Mouse (Mus musculus): ENCODE measurements around the gene Olfr1233. TPM values are rescaled to one million over a fixed set of nuclear protein-coding genes. Genes with fewer than 3 reads are reported as not detected.

The Olfr1233 gene
- polyA plus RNA-seq (2015; fragmentation: Nextera tagmentation; extraction: Ambion mirVana): not detected in 2 replicates

DNA sequence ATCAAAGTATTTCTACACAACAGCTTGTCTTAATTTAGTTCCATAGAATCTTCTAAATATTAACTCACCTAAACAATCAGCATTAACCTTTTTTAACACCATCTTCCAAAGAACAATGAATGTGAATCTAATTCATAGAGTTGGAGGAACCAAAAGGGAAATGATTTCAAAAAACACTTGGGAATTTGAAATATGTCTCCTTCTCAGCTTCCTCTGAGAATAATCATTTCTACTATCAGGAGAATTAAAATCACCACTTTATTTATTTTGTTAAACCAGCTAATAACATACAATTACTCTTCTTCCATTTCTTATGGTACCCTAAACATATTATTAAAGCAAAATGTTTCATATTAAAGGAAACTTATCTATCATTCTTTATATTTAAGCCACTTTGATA, at the start of gene Olfr1233:
Gene Olfr1233 (minus strand): TSS at position 101 of the 400 bp plus-strand sequence.
- no peak within 1 kb of the TSS for H3K9ac ChIP-seq

DNA sequence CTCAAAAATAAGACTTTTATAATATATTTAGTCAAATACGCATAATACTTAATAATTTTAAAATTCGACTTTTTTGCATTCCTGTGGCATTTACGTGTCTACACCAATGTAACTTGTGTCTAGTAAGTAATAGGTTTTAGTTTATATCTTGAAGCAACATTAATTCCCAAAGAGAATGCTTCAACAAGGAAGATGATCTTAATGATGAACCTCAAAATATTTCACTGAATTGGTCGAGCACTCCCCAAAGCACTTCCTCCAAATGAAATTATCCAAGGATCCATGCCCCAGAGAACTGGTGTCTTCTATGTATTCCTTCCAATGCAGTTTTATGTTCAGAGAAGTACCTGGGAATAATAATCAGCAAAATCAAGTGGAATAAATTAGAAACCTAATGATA, 22.6 kb upstream of the Olfr1233 start, which contains the start of gene Olfr1234:
Gene Olfr1234 (minus strand): TSS at position 101 of the 400 bp plus-strand sequence.
- 91% methylated on average over 4 of the region's 4 CpGs for WGBS
- H3K36me3 ChIP-seq: no peaks in the 10 kb centered on the region
- H3K27ac ChIP-seq: no peak within 1 kb of the TSS
- H3K4me2 ChIP-seq (replicated peaks): no peak within 1 kb of the TSS
- no peaks in the 10 kb centered on the region for H3K4me1 ChIP-seq (replicated peaks)
- no peak within 1 kb of the TSS for H3K9ac ChIP-seq
- H3K27me3 ChIP-seq (replicated peaks): no peaks in the 10 kb centered on the region
- no peak within 1 kb of the TSS for H3K4me3 ChIP-seq (replicated peaks)
- no peaks in the 10 kb centered on the region for H3K9me3 ChIP-seq
- no peak for ATAC-seq

More for the DNA sequence above, at the start of gene Olfr1233:
- no peaks in the 10 kb centered on the region for H3K27me3 ChIP-seq (replicated peaks)
- no peaks in the 10 kb centered on the region for H3K36me3 ChIP-seq
- H3K4me1 ChIP-seq (replicated peaks): no peaks in the 10 kb centered on the region
- no peak within 1 kb of the TSS for H3K4me2 ChIP-seq (replicated peaks)
- H3K4me3 ChIP-seq (replicated peaks): no peak within 1 kb of the TSS
- no peak for ATAC-seq
- H3K9me3 ChIP-seq: no peaks in the 10 kb centered on the region
- H3K27ac ChIP-seq: no peak within 1 kb of the TSS

DNA sequence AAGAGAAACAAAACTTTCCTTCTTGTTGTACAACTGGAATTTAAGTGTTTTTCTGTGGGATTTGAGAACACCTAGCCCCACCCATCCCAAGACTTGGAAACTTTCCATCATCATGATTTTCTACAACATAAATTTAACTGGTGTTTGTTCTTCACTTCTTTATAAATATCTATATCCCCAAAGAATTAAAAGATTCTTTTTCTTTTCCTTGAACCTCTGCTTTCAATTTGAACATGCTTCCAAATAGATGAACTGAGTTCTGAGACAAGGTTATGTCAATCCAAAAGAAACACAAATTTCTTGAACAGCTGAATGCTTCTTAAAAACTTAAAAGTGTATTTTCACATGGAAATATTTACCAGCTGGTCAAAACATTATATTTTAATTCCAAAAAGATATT, 12.6 kb downstream of the Olfr1233 start, which contains the start of gene Olfr1232:
Gene Olfr1232 (minus strand): TSS at position 101 of the 400 bp plus-strand sequence.
- Histone ChIP-seq H3K4me3 (replicated peaks) (no peak within 1 kb of the TSS), H3K4me1 (replicated peaks) (no peaks in the 10 kb centered on the region), H3K9ac (no peak within 1 kb of the TSS), H3K27ac (no peak within 1 kb of the TSS), H3K4me2 (replicated peaks) (no peak within 1 kb of the TSS), H3K27me3 (replicated peaks) (no peaks in the 10 kb centered on the region), H3K9me3 (no peaks in the 10 kb centered on the region), H3K36me3 (no peaks in the 10 kb centered on the region)
- ATAC-seq: no peak

DNA sequence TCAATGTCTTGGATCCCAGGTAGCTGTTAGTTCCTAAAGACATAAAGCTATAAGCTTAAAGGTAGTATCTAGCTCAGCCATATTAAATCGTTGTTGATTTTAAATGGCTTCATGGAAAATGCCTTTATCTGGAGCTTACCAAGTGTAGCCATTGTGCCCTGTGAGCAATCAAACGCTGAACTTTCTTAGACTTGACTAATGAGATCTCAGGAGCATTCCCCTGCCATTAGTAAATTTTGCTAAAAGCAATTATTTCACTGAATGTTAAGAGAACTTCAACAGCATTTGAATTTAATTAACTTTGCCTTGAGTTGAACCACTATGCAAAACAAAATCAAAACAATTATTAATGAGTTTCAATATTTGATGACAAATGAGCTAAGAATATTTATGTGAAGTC, 35.2 kb downstream of the Olfr1233 start, which contains the start of gene Olfr1231:
Gene Olfr1231 (minus strand): TSS at position 101 of the 400 bp plus-strand sequence.
- Histone ChIP-seq H3K4me3 (replicated peaks) (no peak within 1 kb of the TSS), H3K27ac (no peak within 1 kb of the TSS), H3K9me3 (no peaks in the 10 kb centered on the region), H3K27me3 (replicated peaks) (no peaks in the 10 kb centered on the region), H3K4me2 (replicated peaks) (no peak within 1 kb of the TSS), H3K36me3 (no peaks in the 10 kb centered on the region), H3K4me1 (replicated peaks) (no peaks in the 10 kb centered on the region), H3K9ac (no peak within 1 kb of the TSS)
- 77% methylated on average over 2 of the region's 2 CpGs for WGBS
- ATAC-seq: no peak

DNA sequence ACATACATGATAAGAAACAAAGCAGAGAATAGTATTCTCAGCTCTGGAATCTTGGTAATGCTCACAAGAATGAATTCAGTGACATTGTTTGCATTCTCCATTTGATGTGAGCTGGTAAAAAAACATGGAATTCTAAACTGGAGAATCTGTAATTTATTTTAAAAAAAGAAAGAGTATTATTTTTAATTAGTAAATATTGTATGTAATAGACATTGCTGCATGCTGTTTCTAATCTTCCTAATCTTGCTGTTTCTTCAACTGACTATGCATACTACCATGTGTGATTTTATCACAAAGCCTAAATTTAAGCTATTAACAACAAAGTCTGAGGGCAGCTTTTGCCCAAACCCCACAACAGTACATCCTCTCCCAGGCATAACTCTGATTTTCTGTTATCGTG, 45.0 kb downstream of the Olfr1233 start, which contains the start of gene Olfr1230:
Gene Olfr1230 (minus strand): TSS at position 101 of the 400 bp plus-strand sequence.
- no peaks in the 10 kb centered on the region for H3K9me3 ChIP-seq
- H3K27me3 ChIP-seq (replicated peaks): no peaks in the 10 kb centered on the region
- H3K4me3 ChIP-seq (replicated peaks): no peak within 1 kb of the TSS
- no peak within 1 kb of the TSS for H3K9ac ChIP-seq
- WGBS: 67% methylated on average over 1 of the region's 1 CpGs
- no peaks in the 10 kb centered on the region for H3K36me3 ChIP-seq
- ATAC-seq: no peak
- no peaks in the 10 kb centered on the region for H3K4me1 ChIP-seq (replicated peaks)
- H3K4me2 ChIP-seq (replicated peaks): no peak within 1 kb of the TSS
- no peak within 1 kb of the TSS for H3K27ac ChIP-seq

DNA sequence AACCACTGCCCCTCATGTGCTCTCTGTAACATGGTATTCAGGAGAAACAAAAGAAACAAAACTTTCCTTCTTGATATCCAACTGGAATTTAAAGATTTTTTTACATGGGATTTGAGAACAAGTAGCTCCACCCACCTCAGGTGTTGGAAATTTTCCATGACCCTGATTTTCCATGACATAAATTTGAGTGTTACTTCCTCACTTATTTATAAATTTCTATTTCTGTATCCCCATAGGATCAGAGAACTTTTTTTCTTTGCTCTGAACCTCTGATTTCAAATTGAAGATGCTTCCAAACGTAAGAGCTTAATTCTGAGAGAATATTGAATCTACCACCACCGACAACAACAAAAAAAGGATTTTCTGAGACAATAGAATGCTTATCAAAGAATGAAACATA, 54.3 kb downstream of the Olfr1233 start, which contains the start of gene Olfr1229:
Gene Olfr1229 (minus strand): TSS at position 101 of the 400 bp plus-strand sequence.
- Histone ChIP-seq H3K4me2 (replicated peaks) (no peak within 1 kb of the TSS), H3K36me3 (no peaks in the 10 kb centered on the region), H3K4me3 (replicated peaks) (no peak within 1 kb of the TSS), H3K27ac (no peak within 1 kb of the TSS), H3K27me3 (replicated peaks) (no peaks in the 10 kb centered on the region), H3K4me1 (replicated peaks) (no peaks in the 10 kb centered on the region), H3K9me3 (no peaks in the 10 kb centered on the region), H3K9ac (no peak within 1 kb of the TSS)
- ATAC-seq: no peak
- WGBS: 73% methylated on average over 2 of the region's 2 CpGs

Other genes starting within 250 kb of the Olfr1233 start
- not detected in 2 replicates for gene Olfr1220, start 235.6 kb downstream of the Olfr1233 start, polyA plus RNA-seq (2015; fragmentation: Nextera tagmentation; extraction: Ambion mirVana)
- gene Olfr1221, start 225.1 kb downstream of the Olfr1233 start, polyA plus RNA-seq (2015; fragmentation: Nextera tagmentation; extraction: Ambion mirVana): not detected in 2 replicates
- gene Olfr1222, start 209.3 kb downstream of the Olfr1233 start, polyA plus RNA-seq (2015; fragmentation: Nextera tagmentation; extraction: Ambion mirVana): not detected in 2 replicates
- not detected in 2 replicates for gene Olfr1223, start 190.8 kb downstream of the Olfr1233 start, polyA plus RNA-seq (2015; fragmentation: Nextera tagmentation; extraction: Ambion mirVana)
- not detected in 2 replicates for gene Olfr1224-ps1, start 178.3 kb downstream of the Olfr1233 start, polyA plus RNA-seq (2015; fragmentation: Nextera tagmentation; extraction: Ambion mirVana)
- gene Olfr1225, start 167.7 kb downstream of the Olfr1233 start, polyA plus RNA-seq (2015; fragmentation: Nextera tagmentation; extraction: Ambion mirVana): not detected in 2 replicates
- gene Olfr1226, start 142.3 kb downstream of the Olfr1233 start, polyA plus RNA-seq (2015; fragmentation: Nextera tagmentation; extraction: Ambion mirVana): not detected in 2 replicates
- gene Olfr1228, start 88.3 kb downstream of the Olfr1233 start, polyA plus RNA-seq (2015; fragmentation: Nextera tagmentation; extraction: Ambion mirVana): not detected in 2 replicates
- gene Olfr1229, start 54.4 kb downstream of the Olfr1233 start, polyA plus RNA-seq (2015; fragmentation: Nextera tagmentation; extraction: Ambion mirVana): not detected in 2 replicates
- gene Olfr1230, start 45.1 kb downstream of the Olfr1233 start, polyA plus RNA-seq (2015; fragmentation: Nextera tagmentation; extraction: Ambion mirVana): not detected in 2 replicates
- gene Olfr1231, start 35.3 kb downstream of the Olfr1233 start, polyA plus RNA-seq (2015; fragmentation: Nextera tagmentation; extraction: Ambion mirVana): not detected in 2 replicates
- not detected in 2 replicates for gene Olfr1232, start 12.7 kb downstream of the Olfr1233 start, polyA plus RNA-seq (2015; fragmentation: Nextera tagmentation; extraction: Ambion mirVana)
- not detected in 2 replicates for gene Olfr1234, start 22.5 kb upstream of the Olfr1233 start, polyA plus RNA-seq (2015; fragmentation: Nextera tagmentation; extraction: Ambion mirVana)
- gene Olfr1238, start 67.3 kb upstream of the Olfr1233 start, polyA plus RNA-seq (2015; fragmentation: Nextera tagmentation; extraction: Ambion mirVana): not detected in 2 replicates
- gene Olfr1239, start 78.0 kb upstream of the Olfr1233 start, polyA plus RNA-seq (2015; fragmentation: Nextera tagmentation; extraction: Ambion mirVana): not detected in 2 replicates
- gene Olfr1240, start 100.6 kb upstream of the Olfr1233 start, polyA plus RNA-seq (2015; fragmentation: Nextera tagmentation; extraction: Ambion mirVana): not detected in 2 replicates
- gene Olfr1241, start 144.7 kb upstream of the Olfr1233 start, polyA plus RNA-seq (2015; fragmentation: Nextera tagmentation; extraction: Ambion mirVana): not detected in 2 replicates
- not detected in 2 replicates for gene Olfr1242, start 155.9 kb upstream of the Olfr1233 start, polyA plus RNA-seq (2015; fragmentation: Nextera tagmentation; extraction: Ambion mirVana)
- gene Olfr1243, start 189.1 kb upstream of the Olfr1233 start, polyA plus RNA-seq (2015; fragmentation: Nextera tagmentation; extraction: Ambion mirVana): not detected in 2 replicates
- gene Olfr1245, start 236.0 kb upstream of the Olfr1233 start, polyA plus RNA-seq (2015; fragmentation: Nextera tagmentation; extraction: Ambion mirVana): not detected in 2 replicates

Data from intestine, embryonic 15.5 days (tissue).